Comparison of ENCODE assay signal across 9 mouse cellular contexts in genomic region chr12:85304725-85305124, GRCm38 (mm10). TPM values are rescaled to one million over a fixed set of nuclear protein-coding genes. Genes with fewer than 3 reads are reported as not detected.
DNase-seq lines count a peak whose midpoint lies in the region; ATAC-seq lines count a peak whose summit lies in the region.
"Had no signal": no experiment of that assay in that cellular context is flagged by ENCODE, and none has a peak within 500 bp of the region (broad histone marks: within the 10 kb centered on the region; RNA-seq: fewer than 3 reads in every experiment).

No protein-coding gene starts in this region.

- peak overlapping the region; percentile 54; the same call in 1 of the 2 replicates for H3K4me2 ChIP-seq in liver, embryonic 16.5 days (ENCODE audit: low read depth, low read length)
- H3K4me2 ChIP-seq in liver, embryonic 11.5 days, result no peak overlapping the region
- H3K4me2 ChIP-seq: forebrain, embryonic 12.5 days; midbrain, embryonic 12.5 days had no signal

- H3K4me3 ChIP-seq in liver, embryonic 16.5 days (ENCODE audit: low read depth, low read length), result no peak overlapping the region
- no peak overlapping the region for H3K4me3 ChIP-seq in liver, embryonic 11.5 days (ENCODE audit: low read depth, low read length)
- H3K4me3 ChIP-seq: forebrain, embryonic 12.5 days; midbrain, embryonic 12.5 days had no signal

- H3K9ac ChIP-seq in liver, embryonic 16.5 days (ENCODE audit: low read depth, low read length), result no peak overlapping the region
- no peak overlapping the region for H3K9ac ChIP-seq in liver, embryonic 11.5 days (ENCODE audit: low read depth, low read length)
- H3K9ac ChIP-seq: forebrain, embryonic 12.5 days; midbrain, embryonic 12.5 days had no signal

- ATAC-seq in liver, embryonic 16.5 days (ENCODE audit: low read depth), result no peak
- no peak for ATAC-seq in liver, embryonic 11.5 days (replicated peaks; ENCODE audit: low FRiP score)
- ATAC-seq in megakaryocyte, adult 5-6 weeks (ENCODE audit: poor library complexity, severe bottlenecking), result peak; percentile 39

- H3K36me3 ChIP-seq in liver, embryonic 16.5 days (ENCODE audit: control insufficient read depth, insufficient read depth), result peaks cover 50% of the 10 kb centered on the region
- H3K36me3 ChIP-seq in liver, embryonic 11.5 days (ENCODE audit: control insufficient read depth, insufficient read depth, low read length), result peaks cover 47% of the 10 kb centered on the region

- H3K27ac ChIP-seq in liver, embryonic 16.5 days (ENCODE audit: low read length), result no peak overlapping the region
- H3K27ac ChIP-seq in liver, embryonic 11.5 days (ENCODE audit: low read depth, low read length), result no peak overlapping the region
- H3K27ac ChIP-seq: forebrain, embryonic 12.5 days; midbrain, embryonic 12.5 days had no signal

- no peaks in the 10 kb centered on the region for H3K9me3 ChIP-seq in liver, embryonic 16.5 days (replicated peaks; ENCODE audit: control insufficient read depth, low read length)
- H3K9me3 ChIP-seq in liver, embryonic 11.5 days (ENCODE audit: control insufficient read depth, low read length), result no peaks in the 10 kb centered on the region
- H3K9me3 ChIP-seq: forebrain, embryonic 12.5 days; midbrain, embryonic 12.5 days had no signal

- peaks cover 3% of the 10 kb centered on the region for H3K4me1 ChIP-seq in liver, embryonic 16.5 days (ENCODE audit: control insufficient read depth, low read depth, low read length)
- no peaks in the 10 kb centered on the region; the same call in 1 of the 2 replicates for H3K4me1 ChIP-seq in liver, embryonic 11.5 days (replicated peaks; ENCODE audit: control insufficient read depth, insufficient read depth, low read length)
- H3K4me1 ChIP-seq: forebrain, embryonic 12.5 days; midbrain, embryonic 12.5 days had no signal

- 52% methylated on average over 4 of the region's 4 CpGs for WGBS in liver, embryonic 16.5 days (ENCODE audit: insufficient replicate concordance)
- WGBS in liver, embryonic 11.5 days, result 76% methylated on average over 4 of the region's 4 CpGs

- DNase-seq in liver, embryonic 11.5 days (ENCODE audit: low spot score), result no peak
- peak; percentile 69 for DNase-seq in T-cell, adult 2 months (ENCODE audit: low spot score)
- peak; percentile 25 for DNase-seq in thymus, postnatal 14 days
- no peak for DNase-seq in right cerebral cortex, postnatal 36 days (ENCODE audit: low spot score in 2 of 2)
- no peak for DNase-seq in gastrocnemius, postnatal 10 days

- H3K27me3 ChIP-seq in liver, embryonic 16.5 days (ENCODE audit: control insufficient read depth, insufficient read depth, low read depth, low read length), result no peaks in the 10 kb centered on the region
- no peaks in the 10 kb centered on the region for H3K27me3 ChIP-seq in liver, embryonic 11.5 days (replicated peaks; ENCODE audit: control insufficient read depth, insufficient read depth, low read length)
- H3K27me3 ChIP-seq: forebrain, embryonic 12.5 days; midbrain, embryonic 12.5 days had no signal

RNA-seq across cellular contexts. Expression of gene Zc2hc1c, which starts 16.3 kb away (rescaled TPM):
- polyA plus RNA-seq in liver, embryonic 16.5 days (2015; fragmentation: Nextera tagmentation; extraction: Ambion mirVana), result 0.08 and 0.13 TPM in 2 replicates
- 0.43 and 0.49 TPM in 2 replicates for polyA plus RNA-seq in liver, embryonic 11.5 days (2014; fragmentation: Nextera tagmentation; extraction: Ambion mirVana)
- not detected in 2 replicates for total RNA-seq in megakaryocyte, adult 5-6 weeks (2015)
- 0.04 TPM in 1 of 2 replicates, not detected in the other for total RNA-seq in megakaryocyte, adult 5-6 weeks (2017)
- total RNA-seq in gastrocnemius, postnatal 10 days (2021), result under 1 TPM; 0.63 TPM

RNA-seq across cellular contexts. Expression of gene Acyp1, which starts 16.5 kb away (rescaled TPM):
- polyA plus RNA-seq in liver, embryonic 16.5 days (2015; fragmentation: Nextera tagmentation; extraction: Ambion mirVana), result 43.3 and 48.8 TPM in 2 replicates
- 88.3 and 92.2 TPM in 2 replicates for polyA plus RNA-seq in liver, embryonic 11.5 days (2014; fragmentation: Nextera tagmentation; extraction: Ambion mirVana)
- 40.9 and 41.2 TPM in 2 replicates for total RNA-seq in megakaryocyte, adult 5-6 weeks (2015)
- total RNA-seq in megakaryocyte, adult 5-6 weeks (2017), result 26.2 and 49.4 TPM in 2 replicates
- 10 to 100 TPM; 20.5 to 24.9 TPM for total RNA-seq in gastrocnemius, postnatal 10 days (2021)

RNA-seq across cellular contexts. Expression of gene Mlh3, which starts 34.3 kb away (rescaled TPM):
- polyA plus RNA-seq in liver, embryonic 16.5 days (2015; fragmentation: Nextera tagmentation; extraction: Ambion mirVana), result 2.2 and 2.3 TPM in 2 replicates
- 6.1 and 7.8 TPM in 2 replicates for polyA plus RNA-seq in liver, embryonic 11.5 days (2014; fragmentation: Nextera tagmentation; extraction: Ambion mirVana)
- total RNA-seq in megakaryocyte, adult 5-6 weeks (2015), result 3.7 and 4.1 TPM in 2 replicates
- total RNA-seq in megakaryocyte, adult 5-6 weeks (2017), result 6.6 and 7.1 TPM in 2 replicates
- total RNA-seq in gastrocnemius, postnatal 10 days (2021), result 10 to 100 TPM in 1 of 2 experiments, 1 to 10 TPM in 1; 8.7 to 10.8 TPM

RNA-seq across cellular contexts. Expression of gene Nek9, which starts 34.4 kb away (rescaled TPM):
- 5.4 and 6.9 TPM in 2 replicates for polyA plus RNA-seq in liver, embryonic 16.5 days (2015; fragmentation: Nextera tagmentation; extraction: Ambion mirVana)
- 7.2 and 9.4 TPM in 2 replicates for polyA plus RNA-seq in liver, embryonic 11.5 days (2014; fragmentation: Nextera tagmentation; extraction: Ambion mirVana)
- 40.9 TPM in 2 replicates for total RNA-seq in megakaryocyte, adult 5-6 weeks (2015)
- 25.1 and 27.9 TPM in 2 replicates for total RNA-seq in megakaryocyte, adult 5-6 weeks (2017)
- 10 to 100 TPM; 50.5 to 50.7 TPM for total RNA-seq in gastrocnemius, postnatal 10 days (2021)

Comparison
In these comparisons a context has a peak if more than half of its experiments do, and no peak if none do; other contexts are left out.
1. DNase-seq: peak in T-cell, adult 2 months (single experiment) and thymus, postnatal 14 days (single experiment); none in liver, embryonic 11.5 days (single experiment), right cerebral cortex, postnatal 36 days (0 of 2) and gastrocnemius, postnatal 10 days (single experiment).